Mouse (Mus musculus): ENCODE results near the gene Tob1.
A peak's percentile ranks its signal among the peaks of the same experiment; 100 is the strongest.

The Tob1 gene

GRCm38 (mm10) chr11:94198405-94199146 is 12.7 kb upstream of the Tob1 start:
- DNase-seq (ENCODE audit: low read depth) = no peak

GRCm38 (mm10) chr11:94199771-94200170 is 11.5 kb upstream of the Tob1 start:
- DNase-seq (ENCODE audit: low read depth) = no peak

- DNase-seq (ENCODE audit: low read depth) = no peak
Measured at GRCm38 (mm10) chr11:94200422-94200821, 10.8 kb upstream of the Tob1 start.

- no peak for DNase-seq (ENCODE audit: low read depth)
Measured at GRCm38 (mm10) chr11:94202106-94202505, 9.1 kb upstream of the Tob1 start.

GRCm38 (mm10) chr11:94203066-94203465 is 8.2 kb upstream of the Tob1 start:
- DNase-seq (ENCODE audit: low read depth) = no peak

GRCm38 (mm10) chr11:94206398-94207114 is 4.7 kb upstream of the Tob1 start:
- DNase-seq (ENCODE audit: low read depth) = no peak

GRCm38 (mm10) chr11:94208811-94209675 is 2.2 kb upstream of the Tob1 start:
- no peak for DNase-seq (ENCODE audit: low read depth)

- no peak for DNase-seq (ENCODE audit: low read depth)
Measured at GRCm38 (mm10) chr11:94209695-94210131, 1.5 kb upstream of the Tob1 start.

- peak; percentile 94 for DNase-seq (ENCODE audit: low read depth)
Measured at GRCm38 (mm10) chr11:94210191-94211086, 815 bp upstream of the Tob1 start.

GRCm38 (mm10) chr11:94211651-94212488 is 616 bp downstream of the Tob1 start:
- no peak for DNase-seq (ENCODE audit: low read depth)

- peak; percentile 57 for DNase-seq (ENCODE audit: low read depth)
Measured at GRCm38 (mm10) chr11:94212489-94212836, 1.2 kb downstream of the Tob1 start.

- peak; percentile 23 for DNase-seq (ENCODE audit: low read depth)
Measured at GRCm38 (mm10) chr11:94212997-94213396, 1.7 kb downstream of the Tob1 start.

- DNase-seq (ENCODE audit: low read depth) = no peak
Measured at GRCm38 (mm10) chr11:94213735-94214594, 2.7 kb downstream of the Tob1 start.

- no peak for DNase-seq (ENCODE audit: low read depth)
Measured at GRCm38 (mm10) chr11:94215581-94215980, 4.3 kb downstream of the Tob1 start.

- no peak for DNase-seq (ENCODE audit: low read depth)
Measured at GRCm38 (mm10) chr11:94216247-94216646, 5.0 kb downstream of the Tob1 start.

GRCm38 (mm10) chr11:94221257-94221656 is 10.0 kb downstream of the Tob1 start:
- DNase-seq (ENCODE audit: low read depth) = no peak

GRCm38 (mm10) chr11:94223531-94223930 is 12.3 kb downstream of the Tob1 start:
- peak; percentile 52 for DNase-seq (ENCODE audit: low read depth)

- DNase-seq (ENCODE audit: low read depth) = peak; percentile 76
Measured at GRCm38 (mm10) chr11:94225985-94226384, 14.7 kb downstream of the Tob1 start.

GRCm38 (mm10) chr11:94228416-94228815 is 17.2 kb downstream of the Tob1 start:
- no peak for DNase-seq (ENCODE audit: low read depth)
